Mouse (Mus musculus) adrenal gland, adult 18-20 months (tissue): ENCODE data around the gene Krt78. TPM values are rescaled to one million over a fixed set of nuclear protein-coding genes. Genes with fewer than 3 reads are reported as not detected.
A peak's percentile ranks its signal among the peaks of the same experiment; 100 is the strongest.
"Not testable (repeated sequence)": the region's sequence is repeated elsewhere in the genome, so short reads cannot be mapped to it uniquely, and the experiment has no call there.

Source experiments
- DNase-seq, 2 experiments: peaks; one replicate each; pipeline ENCODE4 v3.0.0; 2021 to 2022; ENCODE audit warnings: low spot score in 2 of 2
- long read RNA-seq, 2 experiments: library from polyadenylated mRNA; stranded (forward); transcript quantifications; one replicate each; pipeline ENCODE4 v2.0.0; 2021
- total RNA-seq, 2 experiments: library from RNA; stranded (reverse); gene quantifications; 1 replicate in 1 of 2; 2 replicates in 1 of 2; pipeline ENCODE4 v1.2.3; 2021

The Krt78 gene
- not detected for total RNA-seq
- long read RNA-seq, experiment 1, result 0 reads
- long read RNA-seq, experiment 2, result 0 reads

- no peak for DNase-seq
These were observed at the start of gene Krt78 for GRCm38 (mm10) chr15:101954187-101954586. Gene Krt78, minus strand, starts transcription at chr15:101954287.

DNA sequence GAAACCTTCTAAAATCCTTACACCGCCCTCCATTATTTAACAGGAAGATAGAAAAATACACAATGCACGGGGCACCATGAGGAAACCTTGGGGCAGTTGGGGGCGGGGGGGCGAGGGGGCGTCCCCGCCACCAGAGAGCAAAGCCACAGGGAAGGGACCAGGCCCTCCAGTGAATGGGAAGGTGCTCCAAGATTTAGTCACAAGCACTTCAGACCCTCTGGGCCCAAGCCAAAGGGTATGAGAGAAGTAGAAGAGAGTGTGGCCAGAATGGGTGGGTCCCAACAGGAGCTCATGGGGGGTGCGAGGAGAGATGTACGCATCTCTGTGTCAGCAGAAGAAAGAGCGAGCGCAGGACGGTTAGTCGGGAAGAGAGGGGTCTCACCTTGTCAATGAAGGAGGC is 49.4 kb upstream of the Krt78 start:
- no peak for DNase-seq

GRCm38 (mm10) chr15:102002646-102003488 is 48.8 kb upstream of the Krt78 start:
- peak; percentile 34 to 51 for DNase-seq

- no peak for DNase-seq
These were observed 45.7 kb upstream of the Krt78 start for GRCm38 (mm10) chr15:101999676-102000335.

DNA sequence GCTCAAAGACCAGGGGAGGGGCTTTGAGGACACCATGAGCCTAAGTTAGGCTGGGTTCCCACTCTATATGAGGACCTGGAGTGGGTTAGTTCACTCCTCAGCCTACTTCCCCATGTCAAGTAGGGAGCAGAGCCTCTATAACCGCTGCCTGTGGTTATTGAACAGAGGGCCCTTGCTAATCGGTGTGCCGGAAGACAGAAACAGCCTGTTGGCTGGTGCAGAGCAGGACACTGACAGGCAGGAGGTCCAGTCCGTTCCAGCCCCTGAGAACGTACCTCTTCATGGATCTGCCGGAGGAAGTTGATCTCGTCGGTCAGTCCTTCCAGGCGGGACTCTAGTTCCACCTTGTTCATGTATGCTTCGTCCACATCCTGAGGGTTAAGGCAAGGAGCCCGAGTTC is 45.1 kb upstream of the Krt78 start:
- DNase-seq, result no peak

- DNase-seq, result not testable (repeated sequence)
These were observed 42.5 kb upstream of the Krt78 start for GRCm38 (mm10) chr15:101996450-101997078.

- no peak for DNase-seq
These were observed 41.6 kb upstream of the Krt78 start for GRCm38 (mm10) chr15:101995484-101996236.

GRCm38 (mm10) chr15:101994365-101994764 is 40.3 kb upstream of the Krt78 start:
- no peak for DNase-seq

- DNase-seq, result no peak
These were observed 36.9 kb upstream of the Krt78 start for GRCm38 (mm10) chr15:101990946-101991345.

DNA sequence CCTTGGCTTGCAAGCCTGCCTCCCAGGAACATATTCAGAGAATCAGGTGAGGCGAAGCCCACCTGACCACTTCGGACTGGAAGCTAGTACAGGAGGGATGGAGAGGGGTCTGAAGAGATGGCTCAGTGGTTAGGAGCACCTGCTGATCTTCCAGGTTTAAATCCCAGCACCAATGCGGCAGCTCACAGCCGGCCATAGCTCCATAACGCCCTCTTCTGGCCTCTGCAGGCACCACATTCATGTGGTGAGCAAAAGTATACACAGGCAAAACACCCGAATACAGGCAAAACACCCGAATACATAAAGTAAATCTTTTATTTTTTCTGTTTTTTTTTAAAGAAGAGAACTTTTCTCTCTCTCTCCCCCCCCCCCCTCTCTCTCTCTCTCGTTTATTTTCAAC is 34.6 kb upstream of the Krt78 start:
- DNase-seq, result no peak

- DNase-seq, result peak; percentile 84 to 89
These were observed 34.0 kb upstream of the Krt78 start for GRCm38 (mm10) chr15:101988119-101988518.

DNA sequence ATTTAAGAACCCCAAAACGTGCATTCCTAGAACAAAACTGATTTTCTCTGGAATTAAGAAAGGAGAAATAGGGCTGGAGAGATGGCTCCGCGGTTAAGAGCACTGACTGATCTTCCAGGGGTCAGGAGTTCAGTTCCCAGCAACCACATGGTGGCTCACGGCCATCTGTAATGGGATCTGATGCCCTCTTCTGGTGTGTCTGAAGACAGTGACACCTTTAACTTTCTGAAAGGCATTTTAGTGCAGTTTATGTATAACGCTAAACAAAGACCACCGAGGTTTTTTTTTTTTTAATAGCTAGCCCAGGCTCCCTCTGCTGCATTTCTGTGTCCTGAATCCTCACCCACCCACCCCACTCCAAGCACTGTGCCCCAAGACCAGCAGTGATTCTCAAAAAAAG is 30.7 kb upstream of the Krt78 start:
- no peak for DNase-seq

DNA sequence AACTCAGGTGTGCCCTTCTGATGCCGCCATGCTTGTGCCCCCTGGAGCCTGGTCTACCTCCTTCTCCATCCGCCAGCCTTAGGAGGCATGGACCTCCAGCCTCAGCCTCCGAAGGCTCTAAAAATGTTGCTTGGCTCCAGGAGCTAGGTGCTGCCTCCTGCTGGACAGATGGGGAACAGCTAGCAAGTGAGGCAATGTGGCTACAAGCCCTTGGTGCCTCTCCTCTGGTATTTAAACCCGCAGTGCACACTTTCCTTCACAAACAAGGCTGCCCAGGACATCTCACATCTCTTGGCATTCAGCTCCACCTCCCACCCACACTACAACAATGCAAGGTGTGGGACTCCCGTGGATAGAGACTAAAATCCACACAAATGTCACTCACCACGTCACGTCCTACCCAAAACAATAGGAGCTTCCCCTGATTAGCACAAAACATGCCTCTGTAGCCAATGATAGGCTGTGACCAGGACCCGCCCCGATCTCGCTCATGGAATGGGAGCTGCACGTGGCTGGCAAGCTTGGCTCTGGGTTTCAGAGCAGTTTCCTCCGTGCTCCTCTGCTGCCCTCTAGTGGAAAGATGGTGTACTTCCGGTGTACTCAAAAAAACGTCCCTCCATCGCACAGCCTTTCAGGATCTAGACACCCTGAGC is 30.0 kb upstream of the Krt78 start:
- peak; percentile 86 to 90 for DNase-seq

DNA sequence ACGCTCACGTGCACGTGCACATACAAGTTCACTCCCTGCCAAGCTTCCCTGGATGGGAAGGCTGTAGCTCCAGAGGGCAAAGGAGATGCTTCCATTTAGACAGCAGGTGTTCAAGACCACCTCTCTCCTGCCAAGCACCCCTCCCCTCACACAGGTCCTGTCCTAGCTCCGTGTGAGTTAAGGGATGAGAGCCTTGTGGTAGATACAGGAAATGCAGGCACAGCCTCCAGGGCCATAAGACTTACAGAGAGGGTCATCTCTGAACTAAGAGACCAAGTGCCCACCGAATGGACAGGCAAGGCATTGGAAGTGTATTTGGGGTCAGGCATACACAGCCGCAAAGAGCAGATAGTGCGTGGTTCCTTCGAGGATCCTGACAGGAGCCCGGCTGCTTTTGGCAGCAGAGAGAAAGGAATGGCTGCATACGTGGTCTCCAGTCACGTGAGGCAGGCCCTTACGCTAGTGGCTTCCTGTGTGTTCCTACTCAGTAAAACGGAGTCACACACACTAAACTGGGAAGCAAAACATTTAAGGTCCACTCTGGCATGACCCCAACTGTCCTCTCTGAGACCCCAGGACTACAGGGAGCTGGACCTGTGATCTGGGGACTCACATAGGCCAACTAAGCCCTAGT is 29.3 kb upstream of the Krt78 start:
- no peak for DNase-seq

DNA sequence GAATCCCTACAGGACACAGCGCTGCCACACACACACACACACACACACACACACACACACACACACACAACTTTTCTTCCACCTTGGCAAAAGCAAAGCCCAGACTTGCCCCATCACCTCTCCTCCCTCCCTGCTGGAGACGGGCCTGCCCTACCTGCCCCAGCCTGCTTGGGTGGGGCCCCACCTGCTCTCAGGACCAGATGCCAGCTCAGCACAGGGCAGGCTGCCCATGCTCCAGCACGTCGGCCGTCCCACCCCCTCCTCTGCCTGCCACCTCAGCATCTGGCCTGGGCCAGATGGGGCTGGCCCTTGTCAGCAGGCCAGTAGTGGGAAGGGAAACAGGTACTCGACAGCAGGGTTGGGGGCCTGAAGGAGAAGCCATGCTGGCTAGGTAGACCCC is 26.8 kb upstream of the Krt78 start:
- DNase-seq, result no peak

GRCm38 (mm10) chr15:101977043-101977726 is 23.1 kb upstream of the Krt78 start:
- peak; percentile 95 for DNase-seq

GRCm38 (mm10) chr15:101976641-101977040 is 22.6 kb upstream of the Krt78 start:
- peak in 1 of 2 experiments; percentile 26 for DNase-seq

- peak in 1 of 2 experiments; percentile 32 for DNase-seq
These were observed 21.9 kb upstream of the Krt78 start for GRCm38 (mm10) chr15:101976023-101976422.

DNA sequence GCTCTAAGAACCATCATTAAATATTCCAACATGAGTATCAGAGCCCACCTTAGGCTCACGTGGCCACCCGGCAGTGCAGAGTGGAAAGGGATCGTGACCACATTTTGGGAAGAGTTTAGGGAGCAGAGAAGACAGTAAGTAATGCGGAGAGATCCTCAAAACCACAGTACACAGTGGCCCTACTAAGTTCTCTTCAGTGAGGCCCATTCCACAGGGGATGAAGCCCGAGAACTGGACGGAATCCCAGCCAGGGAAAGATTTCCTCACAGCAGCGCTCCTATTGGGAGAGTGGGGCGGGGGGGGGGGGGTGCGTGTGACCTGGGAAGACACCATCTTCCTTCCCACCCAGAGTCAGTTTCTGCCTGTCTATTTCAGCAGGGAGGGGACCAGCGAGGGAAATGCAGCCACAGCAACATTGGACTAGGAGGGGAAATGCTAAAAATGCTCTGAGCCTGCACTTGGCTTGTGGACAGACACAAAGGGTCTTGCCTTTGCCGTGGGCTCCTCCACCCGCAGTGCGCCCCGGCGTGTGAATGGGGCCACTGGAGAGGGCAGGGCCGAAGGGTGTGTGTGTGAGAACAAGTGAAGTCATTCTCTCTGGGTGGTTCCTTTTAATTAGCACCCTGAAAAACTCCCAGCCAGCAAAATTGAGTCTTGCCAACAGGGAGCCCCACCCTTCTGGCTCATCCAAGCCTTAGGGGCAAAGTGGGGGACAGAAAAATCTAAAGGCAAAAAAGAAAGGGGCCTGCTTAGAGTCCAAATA is 20.2 kb upstream of the Krt78 start:
- DNase-seq, result no peak
